Mouse (Mus musculus) induced T-regulatory cell, adult 2 months (primary cell): ENCODE data around the gene Uimc1.

Experiments used
- DNase-seq: peaks from one replicate; pipeline ENCODE4 v3.0.0-alpha.2; 2012; ENCODE audit warnings: low read depth

The Uimc1 gene

GRCm38 (mm10) chr13:55099726-55100478, at the start of gene Uimc1:
TSS of gene Uimc1 (minus strand) at chr13:55100300.
- DNase-seq = peak; percentile 91

- DNase-seq = no peak
Observed at GRCm38 (mm10) chr13:55140271-55140670, 40.2 kb upstream of the Uimc1 start.

GRCm38 (mm10) chr13:55135382-55135781, 35.3 kb upstream of the Uimc1 start:
- peak; percentile 46 for DNase-seq

- DNase-seq = no peak
Observed at GRCm38 (mm10) chr13:55133448-55133847, 33.3 kb upstream of the Uimc1 start, which contains the start of gene Gm17617. TSS of gene Gm17617 (minus strand) at chr13:55133548.

GRCm38 (mm10) chr13:55124903-55125302, 24.8 kb upstream of the Uimc1 start:
- peak; percentile 23 for DNase-seq

GRCm38 (mm10) chr13:55114375-55114774, 14.3 kb upstream of the Uimc1 start:
- DNase-seq = no peak

- DNase-seq = no peak
Observed at GRCm38 (mm10) chr13:55107694-55108093, 7.6 kb upstream of the Uimc1 start.

GRCm38 (mm10) chr13:55107116-55107515, 7.0 kb upstream of the Uimc1 start:
- no peak for DNase-seq

GRCm38 (mm10) chr13:55105953-55106691, 6.0 kb upstream of the Uimc1 start:
- peak; percentile 35 for DNase-seq

GRCm38 (mm10) chr13:55105045-55105952, 5.2 kb upstream of the Uimc1 start, which contains the start of gene Zfp346:
TSS of gene Zfp346 (plus strand) at chr13:55105311.
- peak; percentile 99 for DNase-seq

GRCm38 (mm10) chr13:55103351-55103750, 3.3 kb upstream of the Uimc1 start:
- no peak for DNase-seq

- no peak for DNase-seq
Observed at GRCm38 (mm10) chr13:55102366-55102765, 2.3 kb upstream of the Uimc1 start.

GRCm38 (mm10) chr13:55101627-55102026, 1.5 kb upstream of the Uimc1 start:
- peak; percentile 17 for DNase-seq

GRCm38 (mm10) chr13:55099066-55099725, 904 bp downstream of the Uimc1 start:
- peak; percentile 80 for DNase-seq

- peak; percentile 29 for DNase-seq
Observed at GRCm38 (mm10) chr13:55097841-55098240, 2.3 kb downstream of the Uimc1 start.

GRCm38 (mm10) chr13:55092588-55092987, 7.5 kb downstream of the Uimc1 start:
- DNase-seq = no peak

GRCm38 (mm10) chr13:55075597-55075996, 24.5 kb downstream of the Uimc1 start:
- DNase-seq = no peak

GRCm38 (mm10) chr13:55071322-55071721, 28.8 kb downstream of the Uimc1 start:
- DNase-seq = peak; percentile 72

- no peak for DNase-seq
Observed at GRCm38 (mm10) chr13:55069719-55070118, 30.4 kb downstream of the Uimc1 start.

- DNase-seq = no peak
Observed at GRCm38 (mm10) chr13:55063276-55063675, 36.8 kb downstream of the Uimc1 start.

GRCm38 (mm10) chr13:55058042-55058441, 42.1 kb downstream of the Uimc1 start:
- DNase-seq = peak; percentile 57
